Mouse (Mus musculus) lung, embryonic 14.5 days (tissue): ENCODE results near the gene H2afy. TPM values are rescaled to one million over a fixed set of nuclear protein-coding genes. Genes with fewer than 3 reads are reported as not detected.

Experiments used
- ATAC-seq: fragments of 200-750 bp; cut with Nextera tagmentation; 2 replicates; pipeline ENCODE4 v1.8.0; 2017; ENCODE audit warnings: mild to moderate bottlenecking, moderate TSS enrichment, moderate library complexity; ENCODE audit not compliant: insufficient read depth
- DNase-seq: peaks from one replicate; pipeline ENCODE4 v3.0.0-alpha.2; 2015
- H3K27ac ChIP-seq: fragments of 300-500 bp; sonication (generic); 2 replicates; pipeline ENCODE4 v1.5.1; 2014; ENCODE audit warnings: low read depth, mild to moderate bottlenecking, moderate library complexity
- H3K27me3 ChIP-seq: fragments of 300-500 bp; sonication (generic); 2 replicates; pipeline ENCODE4 v1.6.1; 2014; ENCODE audit warnings: low read length, control low read depth; ENCODE audit not compliant: insufficient read depth
- H3K36me3 ChIP-seq: fragments of 300-500 bp; sonication (generic); 2 replicates; pipeline ENCODE4 v1.6.1; 2014; ENCODE audit warnings: control low read depth; ENCODE audit not compliant: insufficient read depth
- H3K4me1 ChIP-seq: fragments of 300-500 bp; sonication (generic); 2 replicates; pipeline ENCODE4 v1.6.1; 2014; ENCODE audit warnings: antibody characterized with exemption, control low read depth; ENCODE audit not compliant: insufficient read depth
- H3K4me2 ChIP-seq: fragments of 300-500 bp; sonication (generic); 2 replicates; pipeline ENCODE4 v1.6.1; 2014; ENCODE audit warnings: mild to moderate bottlenecking
- H3K4me3 ChIP-seq: fragments of 300-500 bp; sonication (generic); 2 replicates; pipeline ENCODE4 v1.5.1; 2014; ENCODE audit warnings: low read depth, low read length
- H3K9ac ChIP-seq: fragments of 300-500 bp; sonication (generic); 2 replicates; pipeline ENCODE4 v1.6.1; 2014
- H3K9me3 ChIP-seq: fragments of 300-500 bp; sonication (generic); 2 replicates; pipeline ENCODE4 v1.6.1; 2016; ENCODE audit warnings: low read depth, low read length, control low read depth
- CTCF ChIP-seq: IDR thresholded peaks from 2 replicates; pipeline ENCODE4 v1.5.1; 2016; ENCODE audit warnings: antibody characterized with exemption, low read depth
- WGBS: fragments of 180-500 bp; shearing (Covaris S2); extraction: QIAGEN DNeasy Blood & Tissue Kit; methylation state at CpG from one replicate; pipeline ENCODE4 v1.1.7; 2014; 5-methylcytosine and 5-hydroxymethylcytosine counted together
- polyA plus RNA-seq: library from polyadenylated mRNA; unstranded; fragments of >200 nt; fragmentation: Nextera tagmentation; extraction: Ambion mirVana; gene quantifications from 2 replicates; pipeline ENCODE4 v1.2.1, GENCODE M21; 2014

H2afy gene
- polyA plus RNA-seq, 1 experiment from 2014 or later = 377 TPM

- Histone ChIP-seq H3K4me1 (no peaks in the 10 kb centered on the region), H3K4me3 (no peak overlapping the region), H3K9me3 (no peaks in the 10 kb centered on the region), H3K27ac (no peak overlapping the region), H3K27me3 (no peaks in the 10 kb centered on the region), H3K9ac (no peak overlapping the region), H3K36me3 (no peaks in the 10 kb centered on the region), H3K4me2 (no peak overlapping the region)
- DNase-seq (no peak), ATAC-seq (no peak)
- no peak for TF ChIP-seq CTCF
- 81% methylated on average over 8 of the region's 8 CpGs for WGBS
Measured at GRCm38 (mm10) chr13:56057761-56058160, 78.4 kb downstream of the H2afy start.

GRCm38 (mm10) chr13:56055720-56056119, 80.4 kb downstream of the H2afy start:
- TF ChIP-seq CTCF = no peak
- no peaks in the 10 kb centered on the region for H3K4me1 ChIP-seq
- no peak overlapping the region for H3K4me2 ChIP-seq
- no peaks in the 10 kb centered on the region for H3K27me3 ChIP-seq
- no peak overlapping the region for H3K9ac ChIP-seq
- no peaks in the 10 kb centered on the region for H3K9me3 ChIP-seq
- H3K27ac ChIP-seq = no peak overlapping the region
- no peak for DNase-seq
- no peak for ATAC-seq
- WGBS = 86% methylated on average over 5 of the region's 5 CpGs
- no peaks in the 10 kb centered on the region for H3K36me3 ChIP-seq
- H3K4me3 ChIP-seq = no peak overlapping the region

GRCm38 (mm10) chr13:56054089-56054488, 82.1 kb downstream of the H2afy start:
- no peak overlapping the region for H3K4me2 ChIP-seq
- DNase-seq = no peak
- no peaks in the 10 kb centered on the region for H3K36me3 ChIP-seq
- WGBS = 79% methylated on average over 6 of the region's 6 CpGs
- no peak overlapping the region for H3K9ac ChIP-seq
- H3K27ac ChIP-seq = no peak overlapping the region
- no peak for TF ChIP-seq CTCF
- H3K9me3 ChIP-seq = no peaks in the 10 kb centered on the region
- no peaks in the 10 kb centered on the region for H3K27me3 ChIP-seq
- ATAC-seq = no peak
- H3K4me3 ChIP-seq = no peak overlapping the region
- H3K4me1 ChIP-seq = no peaks in the 10 kb centered on the region

GRCm38 (mm10) chr13:56052781-56053180, 83.4 kb downstream of the H2afy start:
- H3K4me1 ChIP-seq = no peaks in the 10 kb centered on the region
- H3K27ac ChIP-seq = no peak overlapping the region
- no peaks in the 10 kb centered on the region for H3K27me3 ChIP-seq
- no peak overlapping the region for H3K4me3 ChIP-seq
- no peak for TF ChIP-seq CTCF
- no peaks in the 10 kb centered on the region for H3K36me3 ChIP-seq
- no peak overlapping the region for H3K9ac ChIP-seq
- WGBS = 10% methylated on average over 10 of the region's 10 CpGs
- ATAC-seq (0 out of 2 replicates have a peak, but pooled peaks have one; percentile 49), DNase-seq (peak; percentile 46)
- no peaks in the 10 kb centered on the region for H3K9me3 ChIP-seq
- H3K4me2 ChIP-seq = no peak overlapping the region

- WGBS = 23% methylated on average over 6 of the region's 6 CpGs
Measured at GRCm38 (mm10) chr13:56050246-56050645, 85.9 kb downstream of the H2afy start.

GRCm38 (mm10) chr13:56042221-56042620, 93.9 kb downstream of the H2afy start:
- WGBS = 77% methylated on average over 3 of the region's 3 CpGs

More at GRCm38 (mm10) chr13:56050246-56050645, 85.9 kb downstream of the H2afy start:
- no peak overlapping the region for H3K9ac ChIP-seq
- no peak for TF ChIP-seq CTCF
- H3K4me1 ChIP-seq = no peaks in the 10 kb centered on the region
- H3K27me3 ChIP-seq = no peaks in the 10 kb centered on the region
- H3K9me3 ChIP-seq = no peaks in the 10 kb centered on the region
- no peak overlapping the region for H3K4me3 ChIP-seq
- H3K27ac ChIP-seq = no peak overlapping the region
- no peak for ATAC-seq
- H3K4me2 ChIP-seq = no peak overlapping the region
- no peaks in the 10 kb centered on the region for H3K36me3 ChIP-seq
- DNase-seq = no peak

GRCm38 (mm10) chr13:56040621-56041020, 95.5 kb downstream of the H2afy start:
- DNase-seq (no peak), ATAC-seq (no peak)
- no peaks in the 10 kb centered on the region for H3K36me3 ChIP-seq
- H3K4me1 ChIP-seq = no peaks in the 10 kb centered on the region
- no peaks in the 10 kb centered on the region for H3K27me3 ChIP-seq
- no peak for TF ChIP-seq CTCF
- H3K27ac ChIP-seq = no peak overlapping the region
- no peaks in the 10 kb centered on the region for H3K9me3 ChIP-seq
- H3K9ac ChIP-seq = no peak overlapping the region
- no peak overlapping the region for H3K4me2 ChIP-seq
- WGBS = 80% methylated on average over 3 of the region's 3 CpGs
- no peak overlapping the region for H3K4me3 ChIP-seq

More at GRCm38 (mm10) chr13:56042221-56042620, 93.9 kb downstream of the H2afy start:
- peak; percentile 33; the same call in 1 of the 2 replicates for TF ChIP-seq CTCF
- Histone ChIP-seq H3K27me3 (no peaks in the 10 kb centered on the region), H3K4me2 (no peak overlapping the region), H3K27ac (no peak overlapping the region), H3K9me3 (no peaks in the 10 kb centered on the region), H3K4me1 (no peaks in the 10 kb centered on the region), H3K9ac (no peak overlapping the region), H3K36me3 (no peaks in the 10 kb centered on the region), H3K4me3 (no peak overlapping the region)
- DNase-seq (no peak), ATAC-seq (no peak)
